Mouse (Mus musculus) activated CD4-positive, CD25-positive, alpha-beta regulatory T cell, adult 9 weeks (primary cell): Measurements from ENCODE around the gene Atp5f1. TPM values are rescaled to one million over a fixed set of nuclear protein-coding genes. Genes with fewer than 3 reads are reported as not detected.

Experiments used
- polyA plus RNA-seq: library from polyadenylated mRNA; unstranded; fragments of 100-300 nt; shearing (Covaris generic); gene quantifications from one replicate; pipeline ENCODE4 v1.2.1, GENCODE M21; 2017

Atp5f1 gene
- polyA plus RNA-seq: 379 TPM

DNA sequence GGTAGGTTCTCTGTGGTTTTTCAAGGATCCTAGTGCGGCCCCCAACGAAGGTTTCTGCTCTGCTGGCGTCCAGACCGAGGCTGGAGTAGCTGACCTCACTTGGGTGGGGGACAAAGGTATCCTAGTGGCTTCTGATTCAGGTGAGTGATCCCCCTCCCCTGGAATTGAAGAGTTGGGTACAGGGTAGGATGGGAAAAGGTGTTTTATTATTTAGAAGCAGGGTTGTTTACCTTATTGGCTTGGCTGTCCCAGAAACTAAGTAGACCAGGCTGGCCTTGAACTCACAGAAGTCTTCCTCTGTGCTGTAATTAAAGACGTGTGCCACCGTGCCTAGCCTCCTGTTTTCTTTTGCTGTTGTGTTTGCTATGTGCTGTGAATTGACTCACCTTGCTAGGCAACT is at the start of gene Atp5f1:
Gene Atp5f1, minus strand, starts transcription at position 101 of the 400 bp plus-strand sequence.

DNA sequence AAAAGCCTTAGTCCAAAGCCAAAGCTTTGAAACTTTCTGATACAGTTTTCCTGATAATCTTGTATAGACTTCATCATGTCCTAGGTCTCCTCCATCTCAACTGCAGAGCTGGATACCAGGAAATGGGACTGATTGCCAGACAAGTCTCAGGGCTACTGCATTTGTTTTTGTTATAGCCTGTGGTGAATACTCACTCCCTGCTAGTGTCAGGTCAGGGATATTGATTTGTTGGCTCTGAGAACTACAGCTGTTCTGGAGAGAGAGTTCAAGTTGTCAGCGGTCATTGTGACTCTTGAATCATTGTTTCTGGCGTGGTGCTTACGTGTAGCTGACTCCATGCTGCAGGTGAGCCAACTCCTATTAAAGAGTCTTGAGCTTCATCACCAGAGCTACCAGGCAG is 13.5 kb upstream of the Atp5f1 start, which contains the start of gene Ovgp1:
Gene Ovgp1, plus strand, starts transcription at position 301 of the 400 bp plus-strand sequence.

DNA sequence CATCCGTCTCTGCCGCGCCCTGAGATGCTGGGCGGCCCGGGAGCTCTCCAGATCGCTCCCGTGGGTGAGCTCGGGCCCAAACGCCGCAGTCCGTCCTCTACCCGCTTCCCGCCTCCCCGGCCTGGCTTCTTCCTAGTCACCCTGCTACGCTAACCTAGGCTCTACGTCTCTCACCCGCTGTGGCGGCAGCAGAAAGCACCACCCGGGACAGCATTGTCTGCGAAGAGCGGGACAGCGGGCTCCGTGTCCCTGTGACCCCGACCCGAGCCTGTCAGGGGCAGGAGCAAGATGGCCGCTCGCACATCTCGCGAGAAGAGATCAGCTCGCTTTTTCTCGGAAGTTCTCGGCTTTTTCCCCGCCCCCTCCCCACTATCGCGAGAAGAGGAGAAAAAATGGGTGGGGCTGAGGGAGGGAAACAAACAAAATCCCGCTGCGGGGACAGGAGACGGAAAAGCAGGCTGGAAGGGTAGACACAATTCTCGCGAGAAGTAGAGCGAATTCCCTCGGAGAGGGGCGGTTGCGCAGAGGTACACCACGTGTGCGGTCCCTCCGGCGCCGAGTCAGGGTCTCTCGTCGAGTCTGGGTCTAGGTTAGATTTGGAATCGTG is 822 bp downstream of the Atp5f1 start, which contains the start of gene Wdr77:
Gene Wdr77, plus strand, starts transcription at position 396 of the 607 bp plus-strand sequence.

DNA sequence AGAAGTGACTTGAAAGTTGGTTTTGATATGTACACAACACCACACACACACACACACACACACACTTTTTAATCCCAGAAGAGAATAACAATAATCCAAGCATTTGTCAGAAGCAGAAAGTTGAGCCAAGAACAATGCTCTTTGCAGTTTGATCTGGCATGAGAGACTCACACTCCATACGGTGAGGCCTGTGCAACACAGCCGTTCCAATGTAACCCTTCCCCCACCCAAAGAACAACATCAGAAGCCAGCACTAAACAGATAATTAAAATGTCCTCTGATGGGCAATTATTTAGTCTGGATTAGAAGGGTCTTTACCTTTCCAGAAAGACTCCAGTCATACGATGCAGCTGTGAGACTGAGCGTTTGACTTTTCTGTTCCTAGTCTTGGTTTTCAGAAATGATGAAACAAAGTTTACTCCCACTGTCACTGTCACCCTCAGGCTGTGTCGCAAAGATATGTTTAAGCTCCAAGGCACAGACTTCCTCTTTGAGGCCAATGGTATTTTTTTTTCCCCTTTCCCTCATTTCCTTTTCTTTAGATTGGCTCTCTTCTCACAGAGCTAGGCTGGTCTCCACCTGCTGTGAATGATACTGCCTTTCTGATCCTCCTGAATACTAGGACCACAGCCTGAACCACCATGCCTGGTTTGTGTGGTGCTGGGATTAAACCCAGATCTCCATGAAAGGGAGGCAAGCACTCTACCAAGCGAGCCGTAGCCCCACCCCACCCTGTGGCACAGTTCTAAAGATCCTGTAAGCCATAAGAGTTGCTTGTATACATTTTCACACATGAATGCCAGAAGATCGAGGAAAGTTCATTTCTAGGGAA is 27.4 kb downstream of the Atp5f1 start, which contains the start of gene I830077J02Rik:
Gene I830077J02Rik, minus strand, starts transcription at position 425 of the 832 bp plus-strand sequence.

Other genes starting within 250 kb of the Atp5f1 start
- gene Rap1a, start 158.8 kb downstream of the Atp5f1 start, polyA plus RNA-seq: 330 TPM
- not detected for gene Adora3, start 89.2 kb downstream of the Atp5f1 start, polyA plus RNA-seq
- gene Tmigd3, start 89.2 kb downstream of the Atp5f1 start, polyA plus RNA-seq: not detected
- gene I830077J02Rik, start 27.4 kb downstream of the Atp5f1 start, polyA plus RNA-seq: 0.87 TPM
- gene Wdr77, start 730 bp downstream of the Atp5f1 start, polyA plus RNA-seq: 86.9 TPM
- gene Ovgp1, start 13.6 kb upstream of the Atp5f1 start, polyA plus RNA-seq: 4.1 TPM
- gene Pifo, start 54.5 kb upstream of the Atp5f1 start, polyA plus RNA-seq: 1.1 TPM
- 11.1 TPM for gene Chil5, start 72.7 kb upstream of the Atp5f1 start, polyA plus RNA-seq
- not detected for gene Chia1, start 153.1 kb upstream of the Atp5f1 start, polyA plus RNA-seq
- gene Chil3, start 207.5 kb upstream of the Atp5f1 start, polyA plus RNA-seq: not detected